Comparison of ENCODE assay signal across 21 mouse cellular contexts in the genomic region with DNA sequence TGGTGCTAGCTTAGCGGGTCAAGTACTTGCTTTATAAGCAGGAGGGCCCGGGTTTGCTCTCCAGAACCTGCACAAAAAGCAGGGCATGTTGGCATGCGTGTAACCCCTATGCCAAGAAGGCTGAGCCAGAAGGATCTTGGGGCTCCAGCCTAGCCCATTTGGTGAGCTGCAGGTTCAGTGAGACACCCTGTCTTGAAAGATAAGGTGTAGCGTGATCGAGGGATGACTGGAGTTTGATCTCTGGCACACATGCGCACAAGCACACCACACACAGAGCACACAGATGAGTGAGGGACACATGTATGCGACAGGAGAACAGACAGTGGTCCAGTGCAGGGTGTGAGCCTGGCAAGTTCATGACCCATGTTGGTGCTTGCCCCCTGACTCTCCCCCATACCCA.
A peak's percentile ranks its signal among the peaks of the same experiment; 100 is the strongest.
DNase-seq lines count a peak whose midpoint lies in the region; ATAC-seq lines count a peak whose summit lies in the region.
"Had no signal": no experiment of that assay in that cellular context is flagged by ENCODE, and none has a peak within 500 bp of the region (broad histone marks: within the 10 kb centered on the region; RNA-seq: fewer than 3 reads in every experiment).

No protein-coding gene starts in this region.

- H3K36me3 ChIP-seq in megakaryocyte, embryonic 14.5 days (replicated peaks; ENCODE audit: low read length), result peaks cover 6% of the 10 kb centered on the region
- no peaks in the 10 kb centered on the region for H3K36me3 ChIP-seq in liver, embryonic 15.5 days (replicated peaks)
- no peaks in the 10 kb centered on the region for H3K36me3 ChIP-seq in embryonic facial prominence, embryonic 10.5 days (replicated peaks)
- H3K36me3 ChIP-seq: embryonic facial prominence, embryonic 15.5 days; forebrain, embryonic 12.5 days; heart, embryonic 13.5 days; hindbrain, embryonic 15.5 days had no signal

- no peak overlapping the region for H3K4me2 ChIP-seq in liver, embryonic 15.5 days
- H3K4me2 ChIP-seq: embryonic facial prominence, embryonic 15.5 days; forebrain, embryonic 12.5 days; heart, embryonic 13.5 days; hindbrain, embryonic 15.5 days had no signal

- WGBS in liver, embryonic 15.5 days (ENCODE audit: insufficient replicate concordance), result 52% methylated on average over 7 of the region's 7 CpGs
- 91% methylated on average over 7 of the region's 7 CpGs for WGBS in embryonic facial prominence, embryonic 10.5 days

- peak overlapping the region; percentile 44 for H3K4me3 ChIP-seq in megakaryocyte, embryonic 14.5 days (replicated peaks)
- H3K4me3 ChIP-seq in liver, embryonic 15.5 days (replicated peaks), result no peak overlapping the region
- H3K4me3 ChIP-seq in embryonic facial prominence, embryonic 10.5 days, result no peak overlapping the region
- H3K4me3 ChIP-seq: embryonic facial prominence, embryonic 15.5 days; forebrain, embryonic 12.5 days; heart, adult 2 months; heart, embryonic 13.5 days; hindbrain, embryonic 15.5 days had no signal

- no peak overlapping the region for H3K9ac ChIP-seq in liver, embryonic 15.5 days
- H3K9ac ChIP-seq: embryonic facial prominence, embryonic 15.5 days; forebrain, embryonic 12.5 days; heart, embryonic 13.5 days; hindbrain, embryonic 15.5 days had no signal

- DNase-seq in embryonic facial prominence, embryonic 10.5 days (ENCODE audit: low spot score), result no peak
- DNase-seq in embryo, embryonic 9.5 days (ENCODE audit: extremely low spot score), result no peak
- DNase-seq: adrenal gland, postnatal 14 days; cerebellum, adult 2 months; cerebellum, postnatal 25 days; gastrocnemius, postnatal 14 days; heart, adult 2 months; heart, postnatal 36 days had no signal

- ATAC-seq in megakaryocyte, adult 5-6 weeks (ENCODE audit: poor library complexity, severe bottlenecking), result no peak
- ATAC-seq in erythroid progenitor cell, adult 5-6 weeks (replicated peaks; ENCODE audit: low FRiP score, poor library complexity, severe bottlenecking), result peak; percentile 89
- peak; percentile 76 for ATAC-seq in liver, embryonic 15.5 days (ENCODE audit: insufficient read depth)
- peak; percentile 90 for ATAC-seq in megakaryocyte-erythroid progenitor cell, adult 5-6 weeks (replicated peaks; ENCODE audit: low FRiP score, low TSS enrichment, poor library complexity, severe bottlenecking)
- ATAC-seq: activated CD4-positive, CD25-positive, alpha-beta regulatory T cell, adult 4 months; forebrain, embryonic 16.5 days; Patski had no signal

- no peak overlapping the region for H3K27ac ChIP-seq in liver, embryonic 15.5 days (replicated peaks)
- no peak overlapping the region for H3K27ac ChIP-seq in embryonic facial prominence, embryonic 10.5 days (replicated peaks)
- H3K27ac ChIP-seq: embryonic facial prominence, embryonic 15.5 days; forebrain, embryonic 12.5 days; heart, adult 2 months; heart, embryonic 13.5 days; hindbrain, embryonic 15.5 days had no signal

- H3K4me1 ChIP-seq in megakaryocyte, embryonic 14.5 days, result peaks cover 85% of the 10 kb centered on the region
- peaks cover 13% of the 10 kb centered on the region for H3K4me1 ChIP-seq in liver, embryonic 15.5 days (replicated peaks)
- peaks cover 6% of the 10 kb centered on the region; the same call in 1 of the 2 replicates for H3K4me1 ChIP-seq in embryonic facial prominence, embryonic 10.5 days
- H3K4me1 ChIP-seq: forebrain, embryonic 12.5 days; hindbrain, embryonic 15.5 days had no signal

- peaks cover 25% of the 10 kb centered on the region for H3K9me3 ChIP-seq in megakaryocyte, embryonic 14.5 days
- no peaks in the 10 kb centered on the region for H3K9me3 ChIP-seq in liver, embryonic 15.5 days (replicated peaks)
- no peaks in the 10 kb centered on the region for H3K9me3 ChIP-seq in embryonic facial prominence, embryonic 10.5 days
- H3K9me3 ChIP-seq: embryonic facial prominence, embryonic 15.5 days; forebrain, embryonic 12.5 days; heart, embryonic 13.5 days; hindbrain, embryonic 15.5 days had no signal

- H3K27me3 ChIP-seq in megakaryocyte, embryonic 14.5 days (replicated peaks), result peaks cover 12% of the 10 kb centered on the region
- H3K27me3 ChIP-seq in liver, embryonic 15.5 days, result no peaks in the 10 kb centered on the region
- H3K27me3 ChIP-seq in embryonic facial prominence, embryonic 10.5 days (replicated peaks; ENCODE audit: low read depth, poor library complexity, severe bottlenecking), result no peaks in the 10 kb centered on the region
- H3K27me3 ChIP-seq: CH12.LX; embryonic facial prominence, embryonic 15.5 days; heart, embryonic 13.5 days; hindbrain, embryonic 15.5 days; Patski had no signal
